Comparison of ENCODE assay signal across 29 mouse cellular contexts in the genomic region with DNA sequence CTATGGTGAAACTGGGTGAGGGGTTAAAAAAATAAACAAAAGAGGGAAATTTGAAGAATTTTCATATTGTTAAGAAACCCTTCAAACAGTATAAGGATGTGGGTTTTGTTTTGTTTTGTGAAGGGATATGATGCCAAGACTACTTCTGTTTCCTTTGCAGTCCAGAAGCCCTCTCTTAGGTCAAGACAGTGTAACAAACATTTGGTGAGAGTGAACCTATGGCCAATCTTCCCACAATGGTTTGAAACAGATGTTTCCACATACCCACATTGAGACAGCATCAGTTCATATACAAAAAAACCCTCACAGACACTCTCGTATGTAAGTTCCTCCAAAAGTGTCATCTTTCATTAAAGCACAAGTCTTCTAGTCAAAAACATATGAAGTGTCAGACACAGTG.
DNase-seq lines count a peak whose midpoint lies in the region; ATAC-seq and TF ChIP-seq lines count a peak whose summit lies in the region.
"Had no signal": no experiment of that assay in that cellular context is flagged by ENCODE, and none has a peak within 500 bp of the region (broad histone marks: within the 10 kb centered on the region; RNA-seq: fewer than 3 reads in every experiment).

No protein-coding gene starts in this region.

- no peaks in the 10 kb centered on the region for H3K4me1 ChIP-seq in lung, postnatal 0 days (ENCODE audit: insufficient read depth, low read depth, low read length)
- no peaks in the 10 kb centered on the region for H3K4me1 ChIP-seq in bone marrow macrophage, adult 2 months (ENCODE audit: control insufficient read depth, insufficient read depth, low read length)
- H3K4me1 ChIP-seq: embryonic facial prominence, embryonic 12.5 days; embryonic facial prominence, embryonic 15.5 days; forebrain, embryonic 12.5 days; forebrain, embryonic 15.5 days; heart, embryonic 10.5 days; heart, embryonic 13.5 days had no signal

- H3K27ac ChIP-seq in lung, postnatal 0 days (ENCODE audit: low read length), result no peak overlapping the region
- H3K27ac ChIP-seq in bone marrow macrophage, adult 2 months (ENCODE audit: insufficient read depth, low read depth, low read length), result peak overlapping the region; percentile 8; the same call in 1 of the 2 replicates
- H3K27ac ChIP-seq: embryonic facial prominence, embryonic 12.5 days; embryonic facial prominence, embryonic 15.5 days; forebrain, embryonic 12.5 days; forebrain, embryonic 15.5 days; heart, adult 2 months; heart, embryonic 10.5 days; heart, embryonic 13.5 days; hindbrain, embryonic 14.5 days; hindbrain, postnatal 0 days had no signal

- TF ChIP-seq EP300 in lung, postnatal 0 days (IDR thresholded peaks at IDR 0.05), result no peak

- H3K9me3 ChIP-seq in lung, postnatal 0 days (ENCODE audit: low read length), result no peaks in the 10 kb centered on the region
- H3K9me3 ChIP-seq: embryonic facial prominence, embryonic 12.5 days; embryonic facial prominence, embryonic 15.5 days; forebrain, embryonic 12.5 days; forebrain, embryonic 15.5 days; G1E; heart, embryonic 10.5 days; heart, embryonic 13.5 days had no signal

- H3K4me2 ChIP-seq in lung, postnatal 0 days (replicated peaks; ENCODE audit: low read depth, low read length), result no peak overlapping the region
- H3K4me2 ChIP-seq: embryonic facial prominence, embryonic 12.5 days; embryonic facial prominence, embryonic 15.5 days; forebrain, embryonic 12.5 days; forebrain, embryonic 15.5 days; heart, embryonic 13.5 days; hindbrain, embryonic 14.5 days had no signal

- TF ChIP-seq CTCF in lung, postnatal 0 days (IDR thresholded peaks at IDR 0.05), result no peak
- TF ChIP-seq CTCF in bone marrow macrophage, adult 2 months (IDR thresholded peaks at IDR 0.05; ENCODE audit: low read depth, low read length), result no peak

- ATAC-seq in lung, postnatal 0 days, result no peak; the same call in 1 of the 2 replicates
- peak; percentile 66 to 69 for ATAC-seq in hematopoietic stem cell, adult 5-6 weeks (replicated peaks in 1 of 2; ENCODE audit: insufficient read depth in 1 of 2, low FRiP score in 2 of 2, low TSS enrichment in 1 of 2, low read depth in 1 of 2, poor library complexity in 2 of 2, severe bottlenecking in 2 of 2)
- ATAC-seq in monocyte, adult 5-6 weeks (replicated peaks; ENCODE audit: insufficient number of reproducible peaks, low FRiP score, low TSS enrichment, poor library complexity, severe bottlenecking), result peak; percentile 83
- ATAC-seq: forebrain, embryonic 15.5 days; hindbrain, postnatal 0 days; inflammation-experienced regulatory T-cells, adult 6 months; Patski had no signal

- peak; percentile 31 for DNase-seq in lung, postnatal 0 days (ENCODE audit: low spot score)
- DNase-seq in lung, postnatal 10 days, result no peak
- DNase-seq in kidney, adult 18-20 months, result no peak
- DNase-seq in heart, postnatal 14 days, result no peak
- no peak for DNase-seq in layer of hippocampus, adult 9-11 months
- DNase-seq: adrenal gland, adult 2 months; adrenal gland, postnatal 14 days; B cell, adult 2 months; cerebellum, adult 11-12 months; cerebellum, adult 8-10 months; cerebellum, postnatal 10 days; gastrocnemius, postnatal 25 days; heart, adult 2 months; heart, postnatal 36 days had no signal

- no peak overlapping the region for H3K4me3 ChIP-seq in lung, postnatal 0 days (ENCODE audit: low read depth, low read length)
- H3K4me3 ChIP-seq in bone marrow macrophage, adult 2 months (ENCODE audit: insufficient read depth, low read length), result no peak overlapping the region
- H3K4me3 ChIP-seq: embryonic facial prominence, embryonic 12.5 days; embryonic facial prominence, embryonic 15.5 days; forebrain, embryonic 12.5 days; forebrain, embryonic 15.5 days; heart, adult 2 months; heart, embryonic 10.5 days; heart, embryonic 13.5 days had no signal

- no peak overlapping the region for H3K9ac ChIP-seq in lung, postnatal 0 days (replicated peaks; ENCODE audit: low read depth)
- H3K9ac ChIP-seq: embryonic facial prominence, embryonic 12.5 days; embryonic facial prominence, embryonic 15.5 days; forebrain, embryonic 12.5 days; forebrain, embryonic 15.5 days; heart, embryonic 13.5 days; hindbrain, embryonic 14.5 days had no signal

- no peaks in the 10 kb centered on the region for H3K27me3 ChIP-seq in lung, postnatal 0 days (replicated peaks; ENCODE audit: insufficient read depth, low read length)
- H3K27me3 ChIP-seq: CH12.LX; forebrain, embryonic 15.5 days; heart, embryonic 13.5 days had no signal

- H3K36me3 ChIP-seq in lung, postnatal 0 days (ENCODE audit: insufficient read depth, low read length), result no peaks in the 10 kb centered on the region
- H3K36me3 ChIP-seq: embryonic facial prominence, embryonic 12.5 days; embryonic facial prominence, embryonic 15.5 days; forebrain, embryonic 12.5 days; forebrain, embryonic 15.5 days; G1E; heart, embryonic 10.5 days; heart, embryonic 13.5 days had no signal

- intact Hi-C loops in heart, postnatal 14 days (cut with DNase I), result no loop called here

- WGBS in lung, postnatal 0 days, result 68% methylated on average over 1 of the region's 1 CpGs

- TF ChIP-seq POLR2A in bone marrow macrophage, adult 2 months (IDR thresholded peaks at IDR 0.05; ENCODE audit: borderline replicate concordance, low read depth, low read length), result no peak
